Mouse (Mus musculus) MEL (cell line): ENCODE measurements around the gene Fam81b. TPM values are rescaled to one million over a fixed set of nuclear protein-coding genes. Genes with fewer than 3 reads are reported as not detected.

ENCODE experiments used
- DNase-seq: peaks from one replicate; pipeline ENCODE4 v3.0.0; 2011; ENCODE audit warnings: low read depth, low spot score
- H3K27ac ChIP-seq: 2 replicates; pipeline ENCODE4 v1.5.1; 2012; ENCODE audit warnings: low read depth, mild to moderate bottlenecking, control low read depth, low read length, moderate library complexity; ENCODE audit not compliant: control insufficient read depth
- H3K27me3 ChIP-seq, 2 experiments: fragments of 150-350 bp in 1 of 2; sonication (generic) in 1 of 2; 2 replicates each; pipeline ENCODE4 v1.6.1; 2012; ENCODE audit warnings: low read length in 2 of 2, mild to moderate bottlenecking in 2 of 2, improper control_type of control experiment in 1 of 2, moderate library complexity in 1 of 2; ENCODE audit not compliant: insufficient read depth in 2 of 2, control insufficient read depth in 1 of 2
- H3K36me3 ChIP-seq, 2 experiments: 2 replicates each; pipeline ENCODE4 v1.6.1; 2012 to 2014; ENCODE audit warnings: low read length in 2 of 2, improper control_type of control experiment in 1 of 2, inconsistent platforms in 1 of 2, mild to moderate bottlenecking in 1 of 2; ENCODE audit not compliant: insufficient read depth in 2 of 2, control insufficient read depth in 1 of 2
- H3K4me1 ChIP-seq, 2 experiments: fragments of 150-350 bp in 1 of 2; sonication (generic) in 1 of 2; 2 replicates each; pipeline ENCODE4 v1.6.1; 2012; ENCODE audit warnings: low read length in 2 of 2, improper control_type of control experiment in 1 of 2, mild to moderate bottlenecking in 1 of 2; ENCODE audit not compliant: insufficient read depth in 2 of 2, control insufficient read depth in 1 of 2
- H3K4me3 ChIP-seq, 2 experiments: fragments of 150-350 bp in 1 of 2; sonication (generic) in 1 of 2; 2 replicates each; pipeline ENCODE4 v1.5.1; 2012; ENCODE audit warnings: low read depth in 2 of 2, low read length in 2 of 2, mild to moderate bottlenecking in 2 of 2, moderate library complexity in 2 of 2, control low read depth in 1 of 2, improper control_type of control experiment in 1 of 2; ENCODE audit not compliant: control insufficient read depth in 1 of 2, insufficient read depth in 1 of 2
- H3K79me2 ChIP-seq: 2 replicates; pipeline ENCODE4 v1.6.1; 2012; ENCODE audit warnings: mild to moderate bottlenecking, low read length, moderate library complexity; ENCODE audit not compliant: control insufficient read depth, poor library complexity, insufficient read depth
- H3K9ac ChIP-seq: 2 replicates; pipeline ENCODE4 v1.6.1; 2012; ENCODE audit warnings: low read depth, mild to moderate bottlenecking, control low read depth, low read length, moderate library complexity; ENCODE audit not compliant: control insufficient read depth, poor library complexity, severe bottlenecking
- H3K9me3 ChIP-seq: fragments of 150-350 bp; sonication (generic); replicated peaks from 2 replicates; pipeline ENCODE4 v1.6.1; 2012; ENCODE audit warnings: mild to moderate bottlenecking, low read length, improper control_type of control experiment, moderate library complexity; ENCODE audit not compliant: insufficient read depth
- E2F4 ChIP-seq: IDR thresholded peaks from 2 replicates; pipeline ENCODE4 v1.6.1; 2011; ENCODE audit warnings: low read depth, low read length, improper control_type of control experiment, borderline replicate concordance
- EP300 ChIP-seq, 2 experiments: IDR thresholded peaks; 2 replicates each; pipeline ENCODE4 v1.6.1; 2011; ENCODE audit warnings: improper control_type of control experiment in 2 of 2, low read length in 2 of 2, low read depth in 1 of 2, mild to moderate bottlenecking in 1 of 2
- ETS1 ChIP-seq: IDR thresholded peaks from 2 replicates; pipeline ENCODE4 v1.6.1; 2012; ENCODE audit warnings: low read depth, mild to moderate bottlenecking, inconsistent platforms, low read length, improper control_type of control experiment, moderate library complexity
- GABPA ChIP-seq: IDR thresholded peaks from 2 replicates; pipeline ENCODE4 v1.6.1; 2012; ENCODE audit warnings: low read depth, mild to moderate bottlenecking, inconsistent platforms, low read length, improper control_type of control experiment, moderate library complexity
- GATA1 ChIP-seq: IDR thresholded peaks from 2 replicates; pipeline ENCODE4 v1.6.1; 2011; ENCODE audit warnings: low read depth, low read length, improper control_type of control experiment
- JUND ChIP-seq: IDR thresholded peaks from 2 replicates; pipeline ENCODE4 v1.6.1; 2011; ENCODE audit warnings: low read depth, mild to moderate bottlenecking, improper control_type of control experiment, low read length
- KAT2A ChIP-seq: conservative IDR thresholded peaks from 2 replicates; pipeline ENCODE4 v1.6.1; 2012; ENCODE audit warnings: low read depth, low read length, improper control_type of control experiment, inconsistent platforms
- MAFK ChIP-seq: IDR thresholded peaks from 2 replicates; pipeline ENCODE4 v1.6.1; 2011; ENCODE audit warnings: low read depth, mild to moderate bottlenecking, low read length, improper control_type of control experiment, borderline replicate concordance
- MAX ChIP-seq: IDR thresholded peaks from 2 replicates; pipeline ENCODE4 v1.6.1; 2011; ENCODE audit warnings: low read length, improper control_type of control experiment
- MEF2A ChIP-seq: IDR thresholded peaks from 2 replicates; pipeline ENCODE4 v1.6.1; 2014; ENCODE audit warnings: low read depth, mild to moderate bottlenecking, inconsistent platforms, low read length, improper control_type of control experiment; ENCODE audit not compliant: poor library complexity, insufficient replicate concordance, severe bottlenecking; ENCODE audit errors: extremely low read depth
- NELFE ChIP-seq: IDR thresholded peaks from 2 replicates; pipeline ENCODE4 v1.6.1; 2011; ENCODE audit warnings: low read depth, low read length, improper control_type of control experiment
- NRF1 ChIP-seq: IDR thresholded peaks from 2 replicates; pipeline ENCODE4 v1.6.1; 2014; ENCODE audit warnings: low read depth, mild to moderate bottlenecking, inconsistent platforms, low read length, improper control_type of control experiment, moderate library complexity; ENCODE audit not compliant: poor library complexity, insufficient read depth, severe bottlenecking
- POLR2A ChIP-seq, 2 experiments: IDR thresholded peaks; 2 replicates each; pipeline ENCODE4 v1.6.1; 2011 to 2012; ENCODE audit warnings: low read length in 2 of 2, mild to moderate bottlenecking in 2 of 2, control low read depth in 1 of 2, improper control_type of control experiment in 1 of 2, low read depth in 1 of 2, moderate library complexity in 1 of 2; ENCODE audit not compliant: control insufficient read depth in 1 of 2, insufficient read depth in 1 of 2, poor library complexity in 1 of 2
- POLR2AphosphoS2 ChIP-seq: IDR thresholded peaks from 2 replicates; pipeline ENCODE4 v1.6.1; 2011; ENCODE audit warnings: low read length, improper control_type of control experiment
- POLR2AphosphoS5 ChIP-seq: IDR thresholded peaks from 2 replicates; pipeline ENCODE4 v1.6.1; 2012; ENCODE audit warnings: low read depth, borderline replicate concordance, mild to moderate bottlenecking, inconsistent platforms, low read length, moderate library complexity, mixed read lengths
- RAD21 ChIP-seq: IDR thresholded peaks from 2 replicates; pipeline ENCODE4 v1.6.1; 2011; ENCODE audit warnings: mild to moderate bottlenecking, low read depth, low read length, improper control_type of control experiment
- SIN3A ChIP-seq: IDR thresholded peaks from 2 replicates; pipeline ENCODE4 v1.6.1; 2012; ENCODE audit warnings: low read length, improper control_type of control experiment, inconsistent platforms
- TBP ChIP-seq: IDR thresholded peaks from 2 replicates; pipeline ENCODE4 v1.8.0; 2011; ENCODE audit warnings: low read depth, low read length, improper control_type of control experiment
- TCF12 ChIP-seq: IDR thresholded peaks from 2 replicates; pipeline ENCODE4 v1.6.1; 2014; ENCODE audit warnings: low read depth, mild to moderate bottlenecking, inconsistent platforms, low read length, improper control_type of control experiment, moderate library complexity
- UBTF ChIP-seq: IDR thresholded peaks from 2 replicates; pipeline ENCODE4 v1.6.1; 2012; ENCODE audit warnings: low read depth, mild to moderate bottlenecking, inconsistent platforms, low read length, improper control_type of control experiment, moderate library complexity, borderline replicate concordance; ENCODE audit not compliant: insufficient read depth
- ZC3H11A ChIP-seq: IDR thresholded peaks from 2 replicates; pipeline ENCODE4 v1.6.1; 2012; ENCODE audit warnings: low read depth, mild to moderate bottlenecking, inconsistent platforms, low read length, improper control_type of control experiment
- ZKSCAN1 ChIP-seq: IDR thresholded peaks from 2 replicates; pipeline ENCODE4 v1.6.1; 2012; ENCODE audit warnings: low read depth, mild to moderate bottlenecking, inconsistent platforms, low read length, improper control_type of control experiment, moderate library complexity
- ZMIZ1 ChIP-seq: IDR thresholded peaks from 2 replicates; pipeline ENCODE4 v1.6.1; 2012; ENCODE audit warnings: low read depth, mild to moderate bottlenecking, inconsistent platforms, low read length, improper control_type of control experiment, moderate library complexity
- ZNF384 ChIP-seq: IDR thresholded peaks from 2 replicates; pipeline ENCODE4 v1.6.1; 2012; ENCODE audit warnings: low read depth, mild to moderate bottlenecking, inconsistent platforms, low read length, improper control_type of control experiment
- polyA plus RNA-seq, 2 experiments: library from polyadenylated mRNA; stranded (reverse) in 1 of 2; unstranded in 1 of 2; fragments of >175 nt in 1 of 2; fragments of >200 nt in 1 of 2; gene quantifications; 2 replicates each; pipeline versions ENCODE4 v1.2.1 to v1.2.4; 2012; ENCODE audit warnings: low replicate concordance in 2 of 2, low read depth in 1 of 2; ENCODE audit not compliant: insufficient read length in 2 of 2, insufficient read depth in 1 of 2, missing spikeins in 1 of 2
- total RNA-seq: library from RNA; depleted of rRNA; stranded (reverse); fragments of 300-350 nt; gene quantifications from 2 replicates; pipeline ENCODE4 v1.2.3, GENCODE M21; 2012

Gene Fam81b
- total and polyA plus RNA-seq, 3 experiments: not detected

DNA sequence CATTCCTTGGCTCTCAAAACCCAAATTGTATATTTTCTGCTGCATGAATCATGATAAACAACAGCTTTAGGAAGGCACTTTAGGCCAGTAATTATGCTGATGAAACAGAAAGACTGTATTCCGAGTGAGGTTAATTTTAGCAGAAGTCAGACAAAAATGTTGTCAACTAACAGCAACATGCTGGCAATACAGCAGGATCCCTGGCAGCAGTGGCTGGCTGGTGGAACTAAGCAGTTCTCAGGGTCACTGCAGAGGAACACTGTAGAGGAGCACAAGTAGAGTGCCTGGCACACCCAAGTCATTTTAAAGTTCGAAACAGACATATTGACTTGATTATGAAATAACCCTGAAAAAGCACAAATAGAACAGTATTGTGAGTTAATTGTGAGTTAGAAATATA lies 2.8 kb downstream of the Fam81b start:
- H3K4me3 ChIP-seq: no peak overlapping the region
- H3K27ac ChIP-seq: no peak overlapping the region
- no peak for TF ChIP-seq GABPA
- TF ChIP-seq JUND: no peak
- TF ChIP-seq RAD21: no peak
- TF ChIP-seq POLR2AphosphoS2: no peak
- no peak for TF ChIP-seq SIN3A
- TF ChIP-seq POLR2A (IDR thresholded peaks at IDR 0.05; ENCODE audit: control insufficient read depth in 1 of 2, insufficient read depth in 1 of 2, low read depth in 1 of 2, low read length in 2 of 2, poor library complexity in 1 of 2): no peak
- TF ChIP-seq ZKSCAN1: no peak
- no peak for TF ChIP-seq ZC3H11A
- TF ChIP-seq POLR2AphosphoS5: no peak
- no peak for TF ChIP-seq TBP
- TF ChIP-seq MAFK: no peak
- no peak for TF ChIP-seq EP300 (IDR thresholded peaks at IDR 0.05; ENCODE audit: low read depth in 1 of 2, low read length in 2 of 2)
- TF ChIP-seq NRF1: no peak
- TF ChIP-seq MEF2A: no peak
- TF ChIP-seq KAT2A: no peak
- TF ChIP-seq ZMIZ1: no peak
- no peak for TF ChIP-seq UBTF
- TF ChIP-seq, all 39 proteins: peak for 0

DNA sequence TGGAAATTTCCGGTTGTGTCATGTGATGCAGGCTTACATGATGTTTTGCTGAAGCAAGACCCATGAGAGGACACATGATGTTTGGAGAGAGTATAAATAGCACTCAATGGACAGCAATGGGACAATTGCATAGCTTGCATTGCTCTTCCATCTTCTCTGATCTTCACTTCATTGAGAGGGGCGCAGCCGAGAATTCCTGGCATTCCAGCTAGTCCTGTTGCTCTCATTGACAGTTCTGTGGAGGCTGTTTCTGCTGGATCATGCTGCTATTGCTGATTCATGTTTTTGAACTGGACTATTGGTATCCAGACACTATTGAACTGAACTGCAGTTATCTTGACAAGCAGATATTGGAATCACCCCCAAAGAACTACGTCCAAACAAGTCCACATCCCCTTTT lies 12.8 kb downstream of the Fam81b start:
- no peak overlapping the region for H3K9ac ChIP-seq
- TF ChIP-seq NELFE: no peak
- TF ChIP-seq TBP: no peak
- TF ChIP-seq ETS1: no peak
- no peak for TF ChIP-seq KAT2A
- no peak for TF ChIP-seq UBTF
- TF ChIP-seq ZNF384: no peak
- TF ChIP-seq NRF1: no peak
- no peak for TF ChIP-seq MAX
- no peak for TF ChIP-seq EP300 (IDR thresholded peaks at IDR 0.05; ENCODE audit: low read depth in 1 of 2, low read length in 2 of 2)
- no peak for TF ChIP-seq GATA1
- TF ChIP-seq JUND: no peak
- no peak for TF ChIP-seq TCF12
- TF ChIP-seq E2F4: no peak
- H3K4me1 ChIP-seq: no peaks in the 10 kb centered on the region
- no peak overlapping the region for H3K27ac ChIP-seq
- no peak for DNase-seq
- H3K4me3 ChIP-seq: no peak overlapping the region
- H3K9me3 ChIP-seq: no peaks in the 10 kb centered on the region
- H3K36me3 ChIP-seq: no peaks in the 10 kb centered on the region
- no peaks in the 10 kb centered on the region for H3K79me2 ChIP-seq
- H3K27me3 ChIP-seq: no peaks in the 10 kb centered on the region; a peak in 1 of 4 replicates

More for the DNA sequence above, 2.8 kb downstream of the Fam81b start:
- no peaks in the 10 kb centered on the region for H3K36me3 ChIP-seq
- no peaks in the 10 kb centered on the region for H3K79me2 ChIP-seq
- H3K27me3 ChIP-seq: no peaks in the 10 kb centered on the region; a peak in 1 of 4 replicates
- H3K4me1 ChIP-seq: no peaks in the 10 kb centered on the region
- no peak for DNase-seq
- no peak overlapping the region for H3K9ac ChIP-seq
- no peaks in the 10 kb centered on the region for H3K9me3 ChIP-seq
